Mouse (Mus musculus) gastrocnemius, postnatal 25 days (tissue): ENCODE measurements around the gene Immp1l. TPM values are rescaled to one million over a fixed set of nuclear protein-coding genes. Genes with fewer than 3 reads are reported as not detected.

Source experiments
- microRNA-seq, 2 experiments: library from miRNA; unstranded; fragments of <30 nt; microRNA quantifications; one replicate each; pipeline ENCODE4 v1.2.0; 2021; ENCODE audit warnings: borderline replicate concordance in 2 of 2
- total RNA-seq, 2 experiments: library from RNA; stranded (reverse); gene quantifications; 1 replicate in 1 of 2; 2 replicates in 1 of 2; pipeline ENCODE4 v1.2.3; 2021

Gene Immp1l
- total RNA-seq, 2 experiments from 2014 or later: 57.5 to 59.2 TPM

Small RNA genes lying within 50 kb of the gene (microRNA-seq; reads per million reads assigned to microRNA genes)
- gene Gm22002: 0 reads per million in 2 experiments

Other genes starting within 250 kb of the Immp1l start
- not detected for gene Pax6, start 235.7 kb upstream of the Immp1l start, total RNA-seq
- 1 to 10 TPM; 6.8 to 8.7 TPM for gene Elp4, start 74 bp upstream of the Immp1l start, total RNA-seq
- gene Dnajc24, start 98.9 kb downstream of the Immp1l start, total RNA-seq: 1 to 10 TPM; 4.5 to 6.5 TPM